ENCODE assay signal across 11 mouse cellular contexts in genomic region chr8:127269082-127269747, GRCm38 (mm10).
"Had no signal": no experiment of that assay in that cellular context is flagged by ENCODE, and none has a peak within 500 bp of the region (broad histone marks: within the 10 kb centered on the region; RNA-seq: fewer than 3 reads in every experiment).

No protein-coding gene starts in this region.

- H3K36me3 ChIP-seq: limb, embryonic 13.5 days; liver, embryonic 15.5 days; neural tube, embryonic 12.5 days had no signal

- H3K9me3 ChIP-seq: limb, embryonic 13.5 days; liver, embryonic 15.5 days; megakaryocyte, embryonic 14.5 days; neural tube, embryonic 12.5 days had no signal

- H3K4me2 ChIP-seq: limb, embryonic 13.5 days; liver, embryonic 11.5 days; liver, embryonic 15.5 days; lung, embryonic 14.5 days; neural tube, embryonic 12.5 days had no signal

- H3K27ac ChIP-seq: limb, embryonic 13.5 days; liver, embryonic 15.5 days; macrophage; neural tube, embryonic 12.5 days had no signal

- ATAC-seq: intestine, postnatal 0 days had no signal

- H3K4me1 ChIP-seq: megakaryocyte, embryonic 14.5 days had no signal

- H3K9ac ChIP-seq: limb, embryonic 13.5 days; liver, embryonic 15.5 days; lung, embryonic 14.5 days; neural tube, embryonic 12.5 days had no signal

- H3K27me3 ChIP-seq: limb, embryonic 13.5 days; liver, embryonic 15.5 days; megakaryocyte, embryonic 14.5 days had no signal

- H3K4me3 ChIP-seq: limb, embryonic 13.5 days; liver, embryonic 15.5 days; megakaryocyte, embryonic 14.5 days; neural tube, embryonic 12.5 days had no signal

- DNase-seq: lung, embryonic 14.5 days; lung, postnatal 10 days; spleen, adult 18-20 months; thymus, postnatal 36 days had no signal
